Mouse (Mus musculus) stomach, embryonic 14.5 days (tissue): ENCODE measurements around the gene Myh8. TPM values are rescaled to one million over a fixed set of nuclear protein-coding genes. Genes with fewer than 3 reads are reported as not detected.

ENCODE experiments used
- ATAC-seq: fragments of 200-750 bp; cut with Nextera tagmentation; 2 replicates; pipeline ENCODE4 v1.8.0; 2017; ENCODE audit warnings: low read depth, moderate TSS enrichment; ENCODE audit not compliant: insufficient number of reproducible peaks, insufficient read depth, low FRiP score
- H3K27ac ChIP-seq: fragments of 300-500 bp; sonication (generic); 2 replicates; pipeline ENCODE4 v1.5.1; 2014; ENCODE audit warnings: mild to moderate bottlenecking, low read length, moderate library complexity, mixed read lengths
- H3K27me3 ChIP-seq: fragments of 300-500 bp; sonication (generic); 2 replicates; pipeline ENCODE4 v1.6.1; 2014; ENCODE audit warnings: low read length, control low read depth, mixed read lengths; ENCODE audit not compliant: control insufficient read depth, insufficient read depth
- H3K36me3 ChIP-seq: fragments of 300-500 bp; sonication (generic); 2 replicates; pipeline ENCODE4 v1.6.1; 2014; ENCODE audit warnings: mild to moderate bottlenecking, control low read depth, low read length, moderate library complexity, mixed read lengths; ENCODE audit not compliant: control insufficient read depth, insufficient read depth
- H3K4me1 ChIP-seq: fragments of 300-500 bp; sonication (generic); 2 replicates; pipeline ENCODE4 v1.6.1; 2014; ENCODE audit warnings: low read length, control low read depth, mixed read lengths; ENCODE audit not compliant: control insufficient read depth, insufficient read depth
- H3K4me2 ChIP-seq: fragments of 300-500 bp; sonication (generic); replicated peaks from 2 replicates; pipeline ENCODE4 v1.6.1; 2014; ENCODE audit warnings: low read depth, low read length, control low read depth
- H3K4me3 ChIP-seq: fragments of 300-500 bp; sonication (generic); 2 replicates; pipeline ENCODE4 v1.5.1; 2014; ENCODE audit warnings: low read depth, low read length, control low read depth
- H3K9ac ChIP-seq: fragments of 300-500 bp; sonication (generic); replicated peaks from 2 replicates; pipeline ENCODE4 v1.6.1; 2014; ENCODE audit warnings: low read depth, mild to moderate bottlenecking, control low read depth, low read length, moderate library complexity, mixed read lengths
- H3K9me3 ChIP-seq: fragments of 300-500 bp; sonication (generic); 2 replicates; pipeline ENCODE4 v1.6.1; 2016; ENCODE audit warnings: low read depth, low read length, control low read depth; ENCODE audit not compliant: control insufficient read depth
- WGBS: fragments of 180-500 bp; shearing (Covaris S2); extraction: QIAGEN DNeasy Blood & Tissue Kit; methylation state at CpG from one replicate; pipeline ENCODE4 v1.1.7; 2014; 5-methylcytosine and 5-hydroxymethylcytosine counted together
- polyA plus RNA-seq: library from polyadenylated mRNA; unstranded; fragments of >200 nt; fragmentation: Nextera tagmentation; extraction: Ambion mirVana; gene quantifications from 2 replicates; pipeline ENCODE4 v1.2.1, GENCODE M21; 2014

Gene Myh8
- polyA plus RNA-seq, 1 experiment from 2014 or later = 0.38 TPM

DNA sequence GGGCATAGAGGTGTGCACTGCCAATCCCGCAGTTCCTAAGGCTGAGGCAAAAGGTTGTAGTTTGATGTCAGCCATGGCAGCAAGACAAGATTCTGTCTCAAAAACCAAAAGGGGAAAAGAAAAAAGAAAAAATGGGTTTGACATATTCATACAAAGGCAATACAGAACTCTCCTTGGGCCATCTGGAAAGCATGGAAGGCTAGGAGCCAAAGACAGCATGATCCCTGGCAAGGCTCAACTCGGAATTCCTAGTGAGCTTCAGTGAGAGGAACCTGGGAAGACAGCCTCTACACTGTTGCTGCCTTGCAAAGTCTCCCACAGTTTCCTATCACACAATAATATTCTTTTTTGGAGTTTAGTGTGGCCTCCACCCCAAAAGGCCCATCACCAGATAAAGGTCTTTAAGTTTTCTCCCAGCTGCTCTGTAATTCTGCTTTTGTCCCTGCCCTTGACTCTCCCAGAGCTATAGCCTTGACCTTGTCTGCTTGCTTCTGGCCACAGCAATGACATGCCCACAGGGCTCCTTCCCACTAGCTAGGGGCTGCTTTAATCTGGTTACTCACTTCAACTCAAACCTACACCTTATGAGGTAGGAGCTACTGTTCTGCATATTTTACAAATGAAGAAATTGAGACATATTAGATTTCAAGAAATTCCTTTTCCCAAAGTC, 68.4 kb downstream of the Myh8 start:
- 69% methylated on average over 2 of the region's 2 CpGs for WGBS
- Histone ChIP-seq H3K36me3 (no peaks in the 10 kb centered on the region), H3K4me1 (no peaks in the 10 kb centered on the region), H3K27ac (no peak overlapping the region), H3K4me3 (no peak overlapping the region), H3K4me2 (no peak overlapping the region), H3K9ac (no peak overlapping the region), H3K9me3 (no peaks in the 10 kb centered on the region), H3K27me3 (no peaks in the 10 kb centered on the region)
- ATAC-seq = no peak

DNA sequence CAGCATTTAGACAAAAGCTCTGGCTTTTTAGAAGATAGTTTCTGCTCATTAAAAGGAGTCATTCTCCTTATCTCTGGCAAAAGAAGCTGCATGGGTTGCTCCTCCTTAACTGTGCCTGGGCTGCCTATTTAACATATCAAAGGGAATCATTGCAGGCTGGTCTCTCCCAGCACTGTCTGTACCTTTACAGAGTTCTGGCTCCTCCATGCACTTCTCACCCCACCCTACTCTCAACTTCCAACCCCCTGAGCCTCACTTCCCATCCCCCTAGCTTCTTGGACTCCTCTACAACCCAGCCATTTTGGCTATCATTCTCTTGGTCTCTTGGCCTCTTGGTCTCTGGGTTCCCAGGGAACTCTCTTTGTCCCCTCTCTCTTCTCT, 68.9 kb downstream of the Myh8 start:
- Histone ChIP-seq H3K27ac (no peak overlapping the region), H3K4me2 (no peak overlapping the region)
- no peak for ATAC-seq

DNA sequence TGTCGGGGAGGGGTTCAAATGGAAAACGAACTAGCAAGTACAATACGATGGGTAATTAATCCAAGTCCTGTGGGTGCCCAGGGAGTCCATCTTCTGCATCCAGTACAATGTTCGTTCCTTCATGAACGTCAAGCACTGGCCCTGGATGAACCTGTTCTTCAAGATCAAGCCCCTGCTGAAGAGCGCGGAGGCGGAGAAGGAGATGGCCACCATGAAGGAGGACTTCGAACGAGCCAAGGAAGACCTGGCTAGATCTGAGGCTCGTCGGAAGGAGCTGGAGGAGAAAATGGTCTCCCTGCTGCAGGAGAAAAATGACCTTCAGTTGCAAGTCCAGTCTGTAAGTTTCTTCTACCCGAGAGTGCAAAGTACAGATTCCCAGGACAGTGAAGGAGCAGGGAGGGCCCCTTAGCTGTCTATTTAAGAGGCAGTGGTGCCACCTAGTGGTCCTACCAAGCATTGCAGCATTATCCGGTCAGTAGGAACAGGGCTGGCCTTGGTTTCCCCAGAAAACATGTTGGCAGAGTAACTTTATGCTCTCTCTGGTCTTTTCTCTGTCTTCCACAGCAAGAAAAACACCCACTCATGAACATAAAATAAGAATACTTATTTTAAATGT, 73.3 kb downstream of the Myh8 start:
- 0 out of 2 replicates have a peak, but pooled peaks have one; percentile 56 for ATAC-seq
- no peaks in the 10 kb centered on the region for H3K27me3 ChIP-seq
- H3K9me3 ChIP-seq = no peaks in the 10 kb centered on the region
- WGBS = 43% methylated on average over 14 of the region's 14 CpGs
- no peak overlapping the region for H3K27ac ChIP-seq
- H3K36me3 ChIP-seq = no peaks in the 10 kb centered on the region
- H3K9ac ChIP-seq = no peak overlapping the region
- no peak overlapping the region for H3K4me3 ChIP-seq
- H3K4me2 ChIP-seq = no peak overlapping the region
- H3K4me1 ChIP-seq = no peaks in the 10 kb centered on the region

More for the DNA sequence above, 68.9 kb downstream of the Myh8 start:
- no peaks in the 10 kb centered on the region for H3K4me1 ChIP-seq
- no peak overlapping the region for H3K4me3 ChIP-seq
- no peaks in the 10 kb centered on the region for H3K36me3 ChIP-seq
- no peaks in the 10 kb centered on the region for H3K27me3 ChIP-seq
- H3K9ac ChIP-seq = no peak overlapping the region
- no peaks in the 10 kb centered on the region for H3K9me3 ChIP-seq

DNA sequence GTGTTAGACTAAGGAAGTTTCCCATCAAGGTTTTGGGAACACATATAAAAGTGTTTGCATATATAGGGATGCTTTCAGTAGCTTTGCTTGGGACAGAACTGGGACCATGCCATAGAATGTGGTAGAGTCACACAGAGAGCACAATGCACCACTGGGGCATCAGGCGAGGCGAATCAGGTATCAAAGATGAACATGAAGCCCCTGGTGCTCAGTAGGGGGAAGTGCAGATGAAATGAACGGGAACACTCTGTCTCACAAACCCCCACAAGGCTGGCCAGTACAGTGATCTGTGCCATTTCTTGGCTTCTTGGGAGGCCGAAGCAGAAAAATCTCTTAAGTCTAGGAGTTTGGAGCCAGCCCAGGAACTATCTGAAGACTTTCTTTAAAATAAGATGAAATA, 76.1 kb downstream of the Myh8 start:
- WGBS = 59% methylated on average over 4 of the region's 4 CpGs
- no peak for ATAC-seq
- H3K4me2 ChIP-seq = no peak overlapping the region
- no peak overlapping the region for H3K9ac ChIP-seq
- no peaks in the 10 kb centered on the region for H3K4me1 ChIP-seq
- H3K36me3 ChIP-seq = no peaks in the 10 kb centered on the region
- H3K27ac ChIP-seq = no peak overlapping the region
- no peak overlapping the region for H3K4me3 ChIP-seq
- no peaks in the 10 kb centered on the region for H3K27me3 ChIP-seq
- H3K9me3 ChIP-seq = no peaks in the 10 kb centered on the region

DNA sequence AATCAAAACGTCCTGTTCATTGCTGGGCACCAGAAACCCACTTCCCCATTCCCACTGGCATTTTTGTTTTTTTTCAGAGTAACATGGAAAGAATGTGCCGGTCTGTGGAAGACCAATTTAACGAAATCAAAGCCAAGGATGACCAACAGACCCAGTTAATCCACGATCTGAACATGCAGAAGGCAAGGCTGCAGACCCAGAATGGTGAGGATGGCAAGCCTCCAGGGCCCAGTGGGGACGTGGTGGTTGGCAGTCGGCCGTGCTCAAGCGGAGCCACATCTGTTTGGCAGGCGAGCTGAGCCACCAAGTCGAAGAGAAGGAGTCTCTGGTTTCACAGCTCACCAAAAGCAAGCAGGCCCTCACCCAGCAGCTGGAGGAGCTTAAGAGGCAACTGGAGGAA, 81.1 kb downstream of the Myh8 start:
- Histone ChIP-seq H3K27me3 (no peaks in the 10 kb centered on the region), H3K36me3 (no peaks in the 10 kb centered on the region), H3K4me1 (no peaks in the 10 kb centered on the region), H3K9me3 (no peaks in the 10 kb centered on the region), H3K4me3 (no peak overlapping the region), H3K4me2 (no peak overlapping the region), H3K9ac (no peak overlapping the region), H3K27ac (no peak overlapping the region)
- WGBS = 83% methylated on average over 10 of the region's 10 CpGs
- ATAC-seq = no peak

Other genes starting within 250 kb of the Myh8 start
- 30.6 and 31.7 TPM in 2 replicates for gene Adprm, start 224.5 kb upstream of the Myh8 start, polyA plus RNA-seq
- 16.5 and 16.7 TPM in 2 replicates for gene Sco1, start 224.5 kb upstream of the Myh8 start, polyA plus RNA-seq
- 0.20 TPM in 1 of 2 replicates, not detected in the other for gene Myh3, start 198.8 kb upstream of the Myh8 start, polyA plus RNA-seq
- gene Myh2, start 106.1 kb upstream of the Myh8 start, polyA plus RNA-seq = not detected in 2 replicates
- 0.13 and 0.17 TPM in 2 replicates for gene Myh1, start 77.1 kb upstream of the Myh8 start, polyA plus RNA-seq
- 0.04 TPM in 1 of 2 replicates, not detected in the other for gene Myh4, start 39.1 kb upstream of the Myh8 start, polyA plus RNA-seq
- gene Myh13, start 44.5 kb downstream of the Myh8 start, polyA plus RNA-seq = 0.27 TPM in 1 of 2 replicates, not detected in the other
- 15.2 and 15.6 TPM in 2 replicates for gene Gas7, start 178.3 kb downstream of the Myh8 start, polyA plus RNA-seq